16 mouse cellular contexts compared by ENCODE assay signal in the genomic region with DNA sequence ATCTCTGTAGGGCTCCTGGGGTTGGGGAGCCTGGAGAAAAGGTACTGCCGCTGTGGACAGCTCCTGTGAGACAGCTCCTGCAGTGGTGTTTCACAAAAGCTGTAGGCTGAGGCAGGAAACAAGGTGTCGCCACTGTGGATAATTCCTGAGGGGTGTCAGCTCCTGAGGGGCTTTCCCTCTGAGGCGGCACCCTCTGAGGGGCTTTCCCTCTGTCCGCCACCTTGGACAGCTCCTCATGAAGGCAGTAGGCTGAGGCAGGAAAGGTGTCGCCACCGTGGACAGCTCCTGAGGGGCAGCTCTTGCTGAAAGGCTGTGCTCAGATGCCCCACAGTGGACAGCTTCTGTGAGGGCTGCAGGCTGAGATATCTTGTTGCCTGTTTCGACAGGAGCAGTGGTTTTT.
"Had no signal": no experiment of that assay in that cellular context is flagged by ENCODE, and none has a peak within 500 bp of the region (broad histone marks: within the 10 kb centered on the region; RNA-seq: fewer than 3 reads in every experiment).

No protein-coding gene starts in this region.

- DNase-seq: kidney, postnatal 10 days; kidney, postnatal 4 days; left cerebral cortex, postnatal 4 days; lung, adult 2 months; lung, postnatal 10 days; right cerebral cortex, postnatal 14 days; thymus, adult 18-20 months; thymus, postnatal 14 days had no signal

- H3K36me3 ChIP-seq: limb, embryonic 13.5 days; liver, embryonic 15.5 days; midbrain, embryonic 15.5 days; neural tube, embryonic 13.5 days had no signal

- H3K4me3 ChIP-seq: layer of hippocampus, adult 2 months; limb, embryonic 13.5 days; liver, embryonic 15.5 days; megakaryocyte, embryonic 14.5 days; midbrain, embryonic 15.5 days; neural tube, embryonic 13.5 days had no signal

- H3K9me3 ChIP-seq: liver, embryonic 15.5 days; midbrain, embryonic 15.5 days; neural tube, embryonic 13.5 days had no signal

- H3K4me2 ChIP-seq: limb, embryonic 13.5 days; liver, embryonic 15.5 days; midbrain, embryonic 11.5 days; midbrain, embryonic 15.5 days; neural tube, embryonic 13.5 days had no signal

- H3K27ac ChIP-seq: layer of hippocampus, adult 2 months; limb, embryonic 13.5 days; liver, embryonic 15.5 days; macrophage; midbrain, embryonic 15.5 days; neural tube, embryonic 13.5 days had no signal

- H3K27me3 ChIP-seq: limb, embryonic 13.5 days; liver, embryonic 15.5 days; megakaryocyte, embryonic 14.5 days; midbrain, embryonic 15.5 days; neural tube, embryonic 13.5 days had no signal

- H3K4me1 ChIP-seq: limb, embryonic 13.5 days; liver, embryonic 15.5 days; megakaryocyte, embryonic 14.5 days; midbrain, embryonic 15.5 days; neural tube, embryonic 13.5 days had no signal

- H3K9ac ChIP-seq: limb, embryonic 13.5 days; liver, embryonic 15.5 days; midbrain, embryonic 15.5 days; neural tube, embryonic 13.5 days had no signal

- ATAC-seq: midbrain, embryonic 15.5 days had no signal
